Mouse (Mus musculus): ENCODE results near the gene Aatf. TPM values are rescaled to one million over a fixed set of nuclear protein-coding genes. Genes with fewer than 3 reads are reported as not detected.
"Not testable (repeated sequence)": the region's sequence is repeated elsewhere in the genome, so short reads cannot be mapped to it uniquely, and the experiment has no call there.

Aatf gene
- polyA plus RNA-seq, 2 experiments from 2014 or later = 33.2 to 46.0 TPM

DNA sequence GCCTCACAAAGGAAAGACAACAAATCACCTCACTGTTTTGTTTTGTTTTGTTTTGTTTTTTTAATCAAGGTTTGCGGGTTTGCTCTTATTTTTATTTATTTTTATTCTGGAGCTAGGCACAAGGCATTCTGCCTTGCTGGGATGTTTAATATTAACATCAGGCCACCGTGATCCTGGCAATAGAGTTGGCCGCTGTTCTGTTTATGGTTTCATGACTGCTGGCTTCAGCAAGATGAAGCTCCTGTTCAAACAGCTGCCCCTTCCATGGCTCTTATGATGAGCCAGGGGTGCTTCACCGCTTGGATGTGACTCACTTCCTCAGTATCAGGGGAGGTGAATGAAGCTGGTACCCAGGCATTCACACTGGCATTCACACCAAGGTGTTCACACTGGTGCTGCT is 83.0 kb downstream of the Aatf start:
- ATAC-seq = no peak

DNA sequence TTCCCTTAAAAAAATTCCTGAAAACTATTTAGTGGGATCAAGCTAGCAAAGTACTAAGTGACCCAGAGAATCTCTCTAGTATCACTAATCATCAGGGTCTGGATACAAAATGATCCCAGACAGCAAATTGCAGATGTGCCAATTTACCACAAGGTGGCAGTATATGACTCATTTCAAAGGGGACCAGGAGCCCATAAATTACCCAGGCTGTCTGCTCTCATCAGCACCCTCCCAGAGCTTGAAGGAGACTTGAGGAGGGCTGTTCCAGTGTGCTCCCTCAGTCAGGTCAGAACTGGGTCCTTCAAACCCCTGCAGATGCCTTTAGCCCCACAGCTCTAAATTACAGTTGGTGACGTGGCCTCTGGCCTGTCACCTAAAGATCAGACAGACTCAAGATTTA is 83.7 kb downstream of the Aatf start:
- ATAC-seq = peak; percentile 43

DNA sequence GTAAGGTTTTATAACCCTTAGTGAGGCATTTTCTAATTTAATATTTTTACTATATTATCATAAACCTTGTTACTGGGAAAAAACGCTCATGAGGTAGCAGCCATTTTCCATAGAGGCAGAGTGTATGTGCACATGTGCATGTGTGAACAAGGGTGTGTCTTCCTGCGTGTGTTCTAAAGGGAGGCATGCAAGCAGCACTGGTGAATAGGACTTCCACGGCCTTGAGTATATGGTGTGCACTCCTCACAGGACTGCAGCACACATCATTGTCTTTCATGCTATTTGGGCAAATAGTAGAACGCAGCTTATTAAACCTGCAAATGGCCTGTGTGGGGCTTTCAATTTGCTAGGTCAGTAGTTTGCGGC is 86.7 kb downstream of the Aatf start:
- ATAC-seq = no peak

DNA sequence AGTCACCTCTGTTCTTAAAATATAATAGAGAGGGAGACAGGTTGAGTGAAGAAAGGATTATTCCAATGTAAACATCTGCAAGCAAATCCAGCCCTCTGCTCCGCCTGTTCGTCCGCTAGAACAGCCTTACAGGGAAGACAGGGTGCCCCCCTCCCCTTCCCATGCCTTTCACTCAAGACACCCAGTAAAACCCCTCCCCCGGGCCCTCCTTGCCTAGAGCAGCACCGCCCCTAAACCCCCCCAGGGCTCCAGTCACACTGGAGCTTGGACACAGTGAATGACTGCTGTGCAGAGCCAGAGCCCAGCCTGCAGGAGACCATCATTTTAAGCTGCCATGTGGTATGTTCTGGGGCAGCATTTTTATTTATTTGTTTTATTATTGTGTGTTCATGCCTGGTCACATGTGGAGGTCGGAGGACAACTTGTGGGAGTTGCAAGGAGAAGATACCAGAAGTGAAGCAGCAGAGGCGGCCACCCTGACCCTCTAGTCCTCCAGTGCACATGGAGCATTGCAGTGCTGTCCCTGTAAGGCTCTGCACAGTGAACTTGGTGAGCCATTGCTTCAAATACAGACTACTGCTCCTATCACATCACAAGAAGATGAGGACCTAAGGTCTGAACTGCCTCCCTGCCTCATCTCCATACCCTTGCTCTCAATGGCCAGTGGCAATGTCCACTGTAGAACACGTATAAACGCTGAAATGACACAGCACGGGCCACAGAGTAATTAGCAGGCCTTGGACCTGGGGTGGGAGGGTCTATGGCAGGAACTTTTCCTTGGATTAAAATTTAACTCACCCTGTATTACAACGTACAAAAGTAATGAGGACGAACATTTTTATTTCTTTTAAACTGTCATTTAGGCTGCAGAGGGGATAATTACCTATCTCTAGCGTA is 87.3 kb downstream of the Aatf start:
- ATAC-seq = no peak

DNA sequence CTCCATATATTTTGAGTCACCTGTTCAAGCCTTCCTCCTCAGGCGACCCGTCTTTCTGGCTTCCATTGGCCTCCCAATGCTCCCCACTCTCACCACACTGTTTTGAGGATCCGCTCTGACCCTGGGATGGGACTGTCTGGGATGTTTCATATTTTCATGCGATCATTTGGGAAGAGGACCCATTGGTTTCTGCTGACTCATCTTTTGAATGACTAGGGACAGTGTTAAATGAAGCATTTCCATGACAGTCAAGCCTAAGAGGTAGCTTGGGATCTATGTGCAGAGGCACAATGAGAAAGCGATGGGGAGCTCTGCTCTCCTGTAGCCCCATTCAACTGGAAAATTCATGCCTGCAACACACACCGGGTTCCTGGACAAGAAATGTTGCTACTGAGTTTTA is 92.5 kb downstream of the Aatf start:
- no peak for ATAC-seq

DNA sequence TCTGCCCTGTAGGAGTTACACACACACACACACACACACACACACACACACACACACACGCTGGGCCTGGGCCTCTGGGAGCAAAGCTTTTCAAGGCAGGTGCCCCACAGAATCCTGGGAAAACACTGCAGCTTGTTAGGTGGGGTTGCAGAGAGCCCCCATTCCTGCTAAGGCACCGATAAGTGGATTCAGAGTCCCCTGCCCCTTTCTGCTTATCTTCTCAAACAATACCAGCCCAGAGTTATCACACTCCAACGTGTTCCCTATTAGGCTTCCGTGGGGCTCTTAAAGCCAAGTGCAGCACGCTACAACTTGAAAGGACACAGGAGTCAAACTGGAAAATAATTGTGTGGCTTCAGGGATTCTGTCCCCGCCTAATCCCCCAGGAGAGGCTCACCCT is 100.2 kb downstream of the Aatf start:
- no peak for ATAC-seq

DNA sequence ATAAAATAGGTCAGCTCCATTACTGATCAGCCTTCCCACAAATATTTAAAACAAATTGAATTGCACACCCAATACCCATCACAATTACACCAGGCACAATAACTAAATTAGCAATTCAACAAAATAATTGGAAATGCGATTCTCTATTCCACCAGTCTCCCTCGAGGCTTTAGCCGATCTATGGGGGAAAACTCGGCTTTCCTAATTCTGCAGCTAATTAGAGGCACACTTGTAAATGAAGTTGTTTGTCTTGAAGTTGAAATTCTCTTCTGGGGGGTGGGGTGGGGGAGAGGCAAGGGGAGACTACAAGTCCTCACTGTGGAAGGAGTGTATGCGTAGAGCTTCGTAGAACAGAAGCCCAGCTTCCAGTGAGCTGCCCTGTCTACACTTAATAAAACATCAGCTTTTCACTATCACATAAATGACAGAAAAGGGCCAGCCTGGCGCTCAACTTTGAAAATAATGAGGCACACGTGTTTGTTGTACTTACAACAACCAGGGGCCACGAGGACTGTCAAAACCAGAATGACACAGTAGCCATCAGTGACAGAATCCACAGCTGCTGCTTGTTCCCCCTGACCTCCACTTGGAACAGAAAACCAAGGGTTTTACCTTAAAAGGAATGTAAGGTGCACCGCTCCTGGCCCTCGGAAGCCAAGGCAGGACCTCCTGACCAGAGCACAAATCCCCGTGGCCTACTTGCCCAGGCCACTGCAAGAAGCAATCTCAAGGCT is 101.0 kb downstream of the Aatf start:
- no peak for ATAC-seq

DNA sequence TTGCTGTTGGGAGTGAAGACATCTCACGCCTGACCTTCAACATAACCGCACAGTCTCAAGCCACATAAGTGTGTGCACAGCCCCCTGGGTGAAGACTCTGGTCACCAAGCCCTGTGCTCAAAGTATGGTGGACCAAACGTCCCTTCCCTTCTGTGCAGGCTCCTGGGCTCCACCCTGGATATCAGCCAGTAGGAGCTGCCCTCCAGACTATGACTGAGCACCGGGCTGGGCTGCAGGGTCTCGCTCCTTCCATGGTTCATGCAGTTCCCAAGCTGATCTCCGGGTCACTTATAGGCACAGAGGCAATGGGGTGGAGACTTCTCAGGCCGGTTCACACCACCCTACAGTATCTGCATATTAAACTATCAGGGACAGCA is 101.7 kb downstream of the Aatf start:
- ATAC-seq = no peak

DNA sequence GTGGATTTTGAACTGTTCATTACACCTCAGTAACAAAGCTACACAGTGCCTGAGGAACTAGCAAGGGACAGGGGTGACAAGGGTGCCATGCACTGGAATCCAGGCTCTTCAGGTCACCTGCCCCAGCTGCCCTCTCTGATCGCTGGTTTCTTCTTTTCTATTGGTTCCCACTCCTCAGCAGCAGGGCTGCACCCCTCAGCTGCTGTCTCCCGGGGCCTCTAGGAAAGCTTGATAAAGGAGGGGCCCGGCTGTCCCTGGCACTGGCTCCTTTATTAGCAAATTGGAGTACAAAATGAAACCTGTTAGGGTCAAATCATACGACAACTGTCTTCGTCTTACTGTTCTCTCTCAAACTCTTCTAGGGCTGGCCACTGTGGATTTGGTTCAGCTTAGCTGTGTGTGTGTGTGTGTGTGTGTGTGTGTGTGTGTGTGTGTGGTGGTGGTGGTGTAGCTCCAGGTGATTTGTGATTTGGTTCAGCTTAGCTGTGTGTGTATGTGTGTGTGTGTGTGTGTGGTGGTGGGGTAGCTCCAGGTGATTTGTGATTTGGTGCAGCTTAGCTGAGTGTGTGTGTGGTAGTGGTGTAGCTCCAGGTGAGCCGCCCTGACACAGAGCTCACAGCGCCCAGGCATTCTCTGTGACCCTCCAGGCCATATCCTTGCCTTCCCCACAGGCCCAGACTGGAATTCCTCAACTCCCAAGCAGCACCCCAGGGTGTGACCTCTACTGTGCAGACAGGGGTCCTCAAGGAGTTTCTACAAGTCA is 102.3 kb downstream of the Aatf start:
- no peak for ATAC-seq

DNA sequence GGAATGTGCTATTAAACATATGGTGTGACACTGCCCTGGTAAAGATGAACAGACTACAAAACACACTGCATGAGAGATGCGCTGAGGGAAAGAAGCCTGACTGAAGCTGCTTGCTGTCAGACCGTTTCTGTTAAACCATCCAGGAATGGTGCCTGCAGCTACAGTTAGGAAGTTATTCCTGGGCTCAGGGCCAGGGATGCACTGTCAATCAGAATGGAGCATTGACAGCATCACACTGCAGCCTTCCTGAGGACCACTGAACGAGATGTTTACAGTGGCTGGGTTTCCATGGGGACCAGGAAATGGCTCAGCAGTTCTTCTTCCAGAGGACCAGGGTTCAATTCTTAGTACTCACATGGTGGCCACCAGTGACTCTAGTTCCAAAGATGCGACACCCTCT is 102.9 kb downstream of the Aatf start:
- ATAC-seq = no peak

DNA sequence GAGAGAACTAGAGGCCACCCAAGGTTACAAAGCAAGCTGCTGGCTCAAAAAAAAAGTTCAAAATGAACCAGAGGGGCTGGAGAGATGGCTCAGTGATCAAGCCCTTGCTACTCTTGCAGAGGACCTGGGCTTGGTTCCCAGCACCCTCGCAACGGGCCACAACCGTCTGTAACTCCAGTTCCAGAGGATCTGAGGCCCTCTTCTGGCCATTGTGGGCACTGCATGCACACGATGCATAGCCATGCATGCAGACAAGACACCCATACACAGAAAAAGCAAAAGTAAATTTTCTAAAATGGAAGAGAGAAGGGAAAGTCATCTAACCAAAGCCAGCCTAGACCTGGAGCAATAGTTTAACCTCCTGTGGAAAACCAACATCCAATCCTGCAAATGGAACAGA is 106.6 kb downstream of the Aatf start:
- no peak for ATAC-seq

DNA sequence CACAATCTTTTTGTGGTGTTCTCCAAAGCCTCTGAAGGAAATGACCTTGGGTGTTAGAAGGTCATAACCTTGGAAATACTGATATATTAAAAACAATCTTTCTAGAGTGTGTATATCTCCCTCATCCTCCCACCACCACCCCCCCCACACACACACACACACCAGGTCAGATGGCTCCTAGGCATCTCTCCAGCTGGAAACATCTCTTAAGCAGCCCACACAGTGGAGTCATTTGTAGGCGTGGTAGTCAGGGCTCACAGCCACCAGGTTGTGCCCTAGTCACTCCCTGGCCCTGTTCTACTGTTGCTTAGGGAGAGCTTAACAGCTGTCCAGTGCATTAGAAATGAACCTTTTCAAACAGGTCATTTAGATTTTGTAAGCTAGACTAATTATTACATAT is 118.3 kb downstream of the Aatf start:
- no peak for ATAC-seq

DNA sequence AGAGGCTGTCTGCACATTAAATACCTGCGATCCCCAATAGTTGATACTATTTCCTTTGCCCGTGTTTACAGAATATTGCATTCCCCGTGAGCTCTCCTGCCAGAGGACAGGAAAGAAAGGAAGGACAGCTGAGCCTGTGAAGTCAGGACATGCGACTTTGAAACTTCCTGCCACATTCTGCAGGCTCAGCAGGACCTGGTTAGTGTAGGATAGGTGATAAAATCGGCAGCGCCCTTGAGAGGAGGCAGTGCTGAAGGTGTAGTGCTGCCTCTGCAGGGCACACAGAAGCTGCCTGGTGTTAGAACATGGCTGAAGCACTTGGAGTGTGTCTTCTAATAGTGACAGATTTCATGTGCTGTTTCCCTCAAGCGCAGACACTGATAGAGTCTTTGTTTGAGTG is 119.8 kb downstream of the Aatf start:
- no peak for ATAC-seq

DNA sequence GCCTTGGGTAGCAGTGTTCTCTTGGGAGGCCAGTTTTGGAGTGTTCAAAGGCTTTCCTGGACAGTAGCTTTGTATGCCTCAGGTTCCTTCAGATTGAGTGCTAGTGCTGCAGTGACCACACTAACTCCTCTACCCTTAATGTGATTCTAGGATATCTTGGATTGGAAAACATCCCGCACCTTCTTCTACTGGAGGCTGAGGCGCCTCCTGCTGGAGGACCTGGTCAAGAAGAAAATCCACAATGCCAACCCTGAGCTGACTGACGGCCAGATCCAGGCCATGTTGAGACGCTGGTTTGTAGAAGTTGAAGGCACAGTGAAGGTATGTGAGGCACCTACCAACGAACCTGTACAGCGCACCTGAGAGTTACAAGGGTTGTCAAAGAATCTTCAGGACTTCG is 121.3 kb downstream of the Aatf start:
- not testable (repeated sequence) for ATAC-seq

DNA sequence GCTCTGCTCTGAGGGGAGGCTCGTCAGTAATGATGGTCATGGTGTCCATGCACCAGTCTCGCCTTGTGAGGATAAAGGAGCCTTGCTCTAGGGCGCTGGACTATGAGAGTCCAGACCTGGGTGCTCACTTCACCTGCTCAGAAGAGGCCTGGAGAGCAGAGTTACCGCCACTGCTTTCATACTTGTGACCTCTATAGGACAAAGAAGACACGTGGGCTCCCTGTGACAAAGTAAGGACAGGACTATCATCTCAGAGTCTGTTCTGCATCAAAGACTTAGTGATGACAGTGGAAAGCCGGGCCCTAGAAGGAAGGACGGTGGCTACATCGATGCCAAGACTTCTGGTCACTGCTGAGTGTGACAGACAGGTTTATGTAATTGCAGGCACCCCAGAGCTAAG is 122.2 kb downstream of the Aatf start:
- no peak for ATAC-seq

DNA sequence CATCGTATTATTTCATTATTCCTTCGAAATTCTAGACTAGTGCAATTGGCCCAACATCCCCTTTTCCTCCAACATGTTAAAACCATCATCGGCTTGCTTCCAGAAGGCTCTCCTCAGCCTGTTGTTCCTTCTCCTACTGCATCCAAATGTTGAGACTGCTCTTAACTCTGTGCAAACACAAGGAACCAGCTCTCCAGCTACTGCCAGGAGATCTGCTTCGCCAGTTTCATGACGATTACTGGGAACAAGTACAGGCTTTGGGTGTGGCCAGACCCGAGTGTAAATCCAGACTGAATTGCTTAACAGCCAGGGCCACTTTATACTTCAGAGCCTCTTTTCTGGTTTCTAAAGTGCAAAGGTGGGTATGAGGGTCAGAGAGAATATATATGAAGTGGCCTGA is 124.0 kb downstream of the Aatf start:
- ATAC-seq = no peak

DNA sequence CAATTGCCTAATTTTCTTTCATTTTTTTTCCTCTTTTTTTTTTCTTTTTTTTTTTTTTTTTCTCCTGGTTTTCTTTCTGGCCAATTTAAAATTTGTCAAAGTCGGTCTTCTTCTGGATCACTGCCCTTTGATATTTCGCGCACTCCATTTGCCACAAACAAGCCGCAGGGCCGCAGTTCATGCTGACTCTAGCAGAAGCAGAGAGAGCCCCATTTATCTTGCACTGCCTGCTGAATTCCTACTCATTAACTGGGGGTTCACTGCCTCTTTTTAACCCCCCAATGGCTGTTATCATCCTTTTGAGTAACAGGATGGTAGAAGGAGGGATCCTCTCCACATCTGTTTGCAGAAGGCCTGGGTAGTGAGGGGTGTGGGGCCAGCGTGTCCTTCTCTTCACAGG is 129.4 kb downstream of the Aatf start:
- no peak for ATAC-seq

DNA sequence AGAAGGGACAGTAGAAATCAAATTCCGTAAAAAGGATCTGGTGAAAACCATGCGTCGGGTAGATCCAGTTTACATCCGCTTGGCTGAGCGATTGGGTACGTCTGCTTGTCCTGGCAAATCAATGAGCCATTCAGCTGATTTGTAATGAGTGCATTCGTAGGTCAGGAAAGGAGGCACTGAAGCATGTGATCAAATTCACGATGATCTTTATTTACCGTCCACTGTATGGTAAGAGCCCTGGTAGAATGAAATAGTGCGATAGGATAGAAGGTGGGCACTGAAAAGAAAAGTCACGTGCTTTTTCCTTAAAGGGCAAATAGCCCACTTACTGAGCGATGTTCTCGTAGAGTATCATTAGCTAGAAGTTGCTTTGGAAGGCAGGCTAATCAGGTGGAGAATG is 130.9 kb downstream of the Aatf start:
- no peak for ATAC-seq

DNA sequence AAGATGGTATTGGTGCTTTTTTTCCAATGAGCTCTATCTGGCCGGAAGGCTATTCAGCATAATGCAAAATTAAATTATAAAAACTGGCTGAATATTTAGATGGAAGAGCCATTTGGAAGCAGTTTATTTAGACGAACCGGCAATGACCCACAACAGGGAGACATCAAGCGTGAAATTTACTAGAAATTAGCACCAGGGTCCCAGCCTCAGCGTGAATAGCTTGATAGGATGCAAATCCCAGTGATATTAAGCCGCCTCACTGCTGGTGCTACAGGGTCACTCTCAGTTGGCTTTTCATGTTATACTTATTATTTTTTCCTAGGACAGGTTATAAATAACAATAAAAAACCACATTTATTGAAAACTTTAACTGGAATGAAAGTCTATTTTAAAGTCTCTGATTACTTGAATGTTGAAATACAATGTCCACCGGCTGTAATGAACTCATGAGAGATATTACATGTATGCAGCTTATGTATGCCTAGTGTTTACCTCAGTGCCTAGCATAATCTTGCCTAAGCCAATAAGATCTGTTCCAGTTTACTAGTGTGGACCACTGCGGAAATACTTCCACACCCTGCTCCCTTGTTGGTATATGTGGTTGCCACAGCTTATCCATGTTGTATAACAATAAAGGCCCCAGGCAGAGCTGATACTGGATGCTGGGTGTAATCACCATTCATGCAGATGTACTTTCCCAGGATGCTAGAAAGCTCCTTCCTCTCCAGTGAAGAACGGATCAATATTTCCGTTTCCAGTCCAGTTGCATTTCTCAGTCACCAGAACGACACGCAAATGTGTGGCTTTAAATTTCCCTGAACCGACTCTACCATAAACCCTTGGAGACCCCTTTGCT is 136.6 kb downstream of the Aatf start:
- ATAC-seq = no peak

DNA sequence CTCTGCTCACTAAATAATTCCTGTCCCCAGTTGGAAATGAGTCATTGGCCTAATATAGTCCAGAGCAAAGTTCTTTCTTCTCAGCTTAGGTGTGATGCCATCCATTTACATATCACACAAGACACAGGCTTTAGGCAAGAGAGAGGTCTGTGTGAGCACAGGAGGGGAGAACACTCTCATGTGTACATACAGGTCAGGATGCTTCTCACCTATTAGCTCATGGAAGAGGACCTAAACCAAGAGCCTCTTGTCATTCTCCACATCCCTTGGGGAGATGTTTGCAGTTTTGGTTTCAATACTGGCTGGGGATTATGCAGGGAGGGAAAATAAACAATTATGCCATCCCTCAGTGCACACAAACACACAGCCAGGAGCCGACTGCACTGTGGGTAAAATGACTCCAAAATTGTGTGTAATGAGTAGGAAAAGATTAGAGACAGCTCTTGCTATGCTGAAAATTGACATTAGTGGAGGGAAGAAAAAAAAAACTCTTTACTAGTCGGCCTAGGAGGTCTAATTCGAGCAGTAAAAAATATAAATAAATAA is 137.3 kb downstream of the Aatf start:
- ATAC-seq = no peak

DNA sequence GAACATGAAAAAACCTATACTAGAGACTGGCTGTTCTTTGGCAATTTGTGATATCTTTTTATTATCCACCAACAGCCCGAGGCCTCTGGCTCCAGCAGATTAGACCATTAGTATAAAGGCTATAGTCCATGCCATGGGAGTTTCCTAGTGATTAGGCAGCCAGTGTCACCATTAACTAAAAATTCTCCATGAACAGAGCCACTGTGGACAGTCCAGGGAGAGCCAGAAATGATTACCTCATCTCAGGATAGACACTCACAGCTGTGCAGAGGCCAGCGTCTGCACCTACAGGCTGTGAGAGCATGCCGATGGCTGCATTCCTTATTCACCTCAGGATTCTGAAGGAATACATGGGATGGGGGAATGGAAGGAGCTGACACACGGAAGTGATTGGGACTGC is 140.2 kb downstream of the Aatf start:
- no peak for ATAC-seq

Data from activated CD4-positive, CD25-positive, alpha-beta regulatory T cell, adult 4 months (primary cell).